Mouse (Mus musculus): ENCODE results near the gene Scrn1.

- TF ChIP-seq TCF12 (IDR thresholded peaks at IDR 0.05; ENCODE audit: insufficient read depth, poor library complexity, severe bottlenecking): no peak
- TF ChIP-seq POLR2A (IDR thresholded peaks at IDR 0.05; ENCODE audit: insufficient read length, low read depth): no peak
- TF ChIP-seq TCF3 (IDR thresholded peaks at IDR 0.05; ENCODE audit: insufficient read length, low read depth): no peak
- TF ChIP-seq MYOG (IDR thresholded peaks at IDR 0.05; ENCODE audit: control insufficient read depth in 1 of 3, insufficient read depth in 1 of 3, insufficient read length in 2 of 3, low read depth in 2 of 3): no peak
- no peak for TF ChIP-seq CEBPB (IDR thresholded peaks at IDR 0.05; ENCODE audit: insufficient read depth, poor library complexity, severe bottlenecking)
- no peak for TF ChIP-seq MAX (IDR thresholded peaks at IDR 0.05; ENCODE audit: low read depth)
- TF ChIP-seq USF1 (IDR thresholded peaks at IDR 0.05; ENCODE audit: low read depth): no peak
Observed at GRCm38 (mm10) chr6:54496214-54496613, 70.1 kb downstream of the Scrn1 start.
